Mouse (Mus musculus) small intestine, adult 2 months (tissue): ENCODE measurements around the gene Clec2l. TPM values are rescaled to one million over a fixed set of nuclear protein-coding genes. Genes with fewer than 3 reads are reported as not detected.

Source experiments
- H3K27ac ChIP-seq: fragments of 200-500 bp; 2 replicates; pipeline ENCODE4 v1.5.1; 2012; ENCODE audit warnings: low read depth, low read length, control low read depth, inconsistent platforms; ENCODE audit not compliant: insufficient read depth
- H3K27me3 ChIP-seq: fragments of 200-500 bp; 2 replicates; pipeline ENCODE4 v1.6.1; 2012; ENCODE audit warnings: mild to moderate bottlenecking, moderate library complexity, low read length, inconsistent platforms; ENCODE audit not compliant: control insufficient read depth, insufficient read depth
- H3K36me3 ChIP-seq: fragments of 200-500 bp; 2 replicates; pipeline ENCODE4 v1.6.1; 2012; ENCODE audit warnings: mild to moderate bottlenecking, low read length, control low read depth, inconsistent platforms; ENCODE audit not compliant: control insufficient read depth, insufficient read depth
- H3K4me1 ChIP-seq: fragments of 200-500 bp; 2 replicates; pipeline ENCODE4 v1.6.1; 2012; ENCODE audit warnings: low read length, inconsistent platforms, mixed read lengths; ENCODE audit not compliant: control insufficient read depth, insufficient read depth, insufficient read length
- H3K4me3 ChIP-seq: fragments of 200-500 bp; 2 replicates; pipeline ENCODE4 v1.5.1; 2012; ENCODE audit warnings: low read depth, mild to moderate bottlenecking, control low read depth, inconsistent platforms, low read length, moderate library complexity
- CTCF ChIP-seq: fragments of 200-500 bp; IDR thresholded peaks from 2 replicates; pipeline ENCODE4 v1.5.1; 2012; ENCODE audit warnings: low read depth, mild to moderate bottlenecking, control low read depth, inconsistent platforms, low read length, moderate library complexity, mixed read lengths; ENCODE audit not compliant: insufficient replicate concordance, insufficient read length; ENCODE audit errors: extremely low read depth
- POLR2A ChIP-seq: fragments of 200-500 bp; IDR thresholded peaks from 2 replicates; pipeline ENCODE4 v1.6.1; 2012; ENCODE audit warnings: low read depth, mild to moderate bottlenecking, control low read depth, inconsistent platforms, low read length, moderate library complexity
- WGBS: fragments of 180-500 bp; shearing (Covaris S2); methylation state at CpG from one replicate; pipeline ENCODE4 v1.1.7; 2018; 5-methylcytosine and 5-hydroxymethylcytosine counted together
- polyA plus RNA-seq: library from polyadenylated mRNA; depleted of rRNA; stranded (reverse); fragments of >200 nt; gene quantifications from 2 replicates; pipeline ENCODE4 v1.2.3, GENCODE M21; 2012

Gene Clec2l
- polyA plus RNA-seq, 1 experiment: 0.53 TPM

- 71% methylated on average over 3 of the region's 3 CpGs for WGBS
- TF ChIP-seq CTCF (no peak), POLR2A (no peak)
- no peak overlapping the region for H3K4me3 ChIP-seq
These were observed 9.1 kb downstream of the Clec2l start for GRCm38 (mm10) chr6:38672011-38672410.

GRCm38 (mm10) chr6:38676217-38676616 lies 13.3 kb downstream of the Clec2l start:
- no peak overlapping the region for H3K4me3 ChIP-seq
- H3K4me1 ChIP-seq: no peaks in the 10 kb centered on the region; the same call in 1 of the 2 replicates
- 0 out of 2 replicates have a peak, but pooled peaks cover 6% of the 10 kb centered on the region for H3K27me3 ChIP-seq
- 47% methylated on average over 6 of the region's 6 CpGs for WGBS
- no peaks in the 10 kb centered on the region for H3K36me3 ChIP-seq
- no peak for TF ChIP-seq POLR2A
- TF ChIP-seq CTCF: no peak
- no peak overlapping the region for H3K27ac ChIP-seq

More at GRCm38 (mm10) chr6:38672011-38672410, 9.1 kb downstream of the Clec2l start:
- no peaks in the 10 kb centered on the region; the same call in 1 of the 2 replicates for H3K4me1 ChIP-seq
- H3K27me3 ChIP-seq: 0 out of 2 replicates have a peak, but pooled peaks cover 6% of the 10 kb centered on the region
- H3K36me3 ChIP-seq: no peaks in the 10 kb centered on the region
- no peak overlapping the region for H3K27ac ChIP-seq

GRCm38 (mm10) chr6:38676723-38677122 lies 13.9 kb downstream of the Clec2l start:
- Histone ChIP-seq H3K4me1 (no peaks in the 10 kb centered on the region; the same call in 1 of the 2 replicates), H3K36me3 (no peaks in the 10 kb centered on the region), H3K4me3 (no peak overlapping the region), H3K27ac (no peak overlapping the region), H3K27me3 (0 out of 2 replicates have a peak, but pooled peaks cover 6% of the 10 kb centered on the region)
- WGBS: 58% methylated on average over 14 of the region's 14 CpGs
- no peak for TF ChIP-seq CTCF
- TF ChIP-seq POLR2A: no peak

- 55% methylated on average over 9 of the region's 9 CpGs for WGBS
- no peak overlapping the region for H3K27ac ChIP-seq
- H3K4me1 ChIP-seq: no peaks in the 10 kb centered on the region; the same call in 1 of the 2 replicates
- H3K36me3 ChIP-seq: no peaks in the 10 kb centered on the region
- H3K4me3 ChIP-seq: no peak overlapping the region
- no peak for TF ChIP-seq POLR2A
- TF ChIP-seq CTCF: no peak
- 0 out of 2 replicates have a peak, but pooled peaks cover 6% of the 10 kb centered on the region for H3K27me3 ChIP-seq
These were observed 14.8 kb downstream of the Clec2l start for GRCm38 (mm10) chr6:38677629-38678028.

- Histone ChIP-seq H3K4me1 (no peaks in the 10 kb centered on the region), H3K4me3 (no peak overlapping the region), H3K36me3 (no peaks in the 10 kb centered on the region), H3K27me3 (no peaks in the 10 kb centered on the region), H3K27ac (no peak overlapping the region)
- TF ChIP-seq POLR2A (no peak), CTCF (no peak)
- WGBS: 54% methylated on average over 2 of the region's 2 CpGs
These were observed 19.7 kb downstream of the Clec2l start for GRCm38 (mm10) chr6:38682532-38682931.

GRCm38 (mm10) chr6:38687216-38687615 lies 24.3 kb downstream of the Clec2l start:
- H3K27me3 ChIP-seq: no peaks in the 10 kb centered on the region
- H3K4me1 ChIP-seq: no peaks in the 10 kb centered on the region; the same call in 1 of the 2 replicates
- H3K36me3 ChIP-seq: no peaks in the 10 kb centered on the region
- H3K4me3 ChIP-seq: no peak overlapping the region
- WGBS: 71% methylated on average over 11 of the region's 11 CpGs
- peak; percentile 62; the same call in 1 of the 2 replicates for TF ChIP-seq CTCF
- no peak for TF ChIP-seq POLR2A
- no peak overlapping the region for H3K27ac ChIP-seq

GRCm38 (mm10) chr6:38688841-38689240 lies 26.0 kb downstream of the Clec2l start:
- no peak overlapping the region for H3K27ac ChIP-seq
- WGBS: 86% methylated on average over 10 of the region's 10 CpGs
- no peaks in the 10 kb centered on the region for H3K36me3 ChIP-seq
- H3K27me3 ChIP-seq: no peaks in the 10 kb centered on the region
- H3K4me3 ChIP-seq: no peak overlapping the region
- TF ChIP-seq POLR2A (no peak), CTCF (no peak)
- peaks cover 2% of the 10 kb centered on the region for H3K4me1 ChIP-seq
